17 mouse cellular contexts compared by ENCODE assay signal in genomic region chr7:123345041-123345544, GRCm38 (mm10).
"Had no signal": no experiment of that assay in that cellular context is flagged by ENCODE, and none has a peak within 500 bp of the region (broad histone marks: within the 10 kb centered on the region; RNA-seq: fewer than 3 reads in every experiment).

No protein-coding gene starts in this region.

- DNase-seq: liver, postnatal 0 days; lung, adult 2 months; lung, postnatal 14 days; lung, postnatal 36 days; right cerebral cortex, postnatal 14 days; right cerebral cortex, postnatal 4 days; thymus, adult 2 months; thymus, postnatal 25 days; thymus, postnatal 4 days had no signal

- H3K27ac ChIP-seq: lung, embryonic 15.5 days; macrophage; midbrain, embryonic 13.5 days; midbrain, embryonic 15.5 days; neural tube, embryonic 12.5 days; stomach, embryonic 15.5 days had no signal

- H3K36me3 ChIP-seq: lung, embryonic 15.5 days; midbrain, embryonic 13.5 days; midbrain, embryonic 15.5 days; neural tube, embryonic 12.5 days; stomach, embryonic 15.5 days had no signal

- H3K4me3 ChIP-seq: lung, embryonic 15.5 days; midbrain, embryonic 13.5 days; midbrain, embryonic 15.5 days; neural tube, embryonic 12.5 days; stomach, embryonic 15.5 days had no signal

- ATAC-seq: liver, postnatal 0 days; midbrain, embryonic 13.5 days; midbrain, embryonic 15.5 days had no signal

- H3K9me3 ChIP-seq: lung, embryonic 15.5 days; megakaryocyte, embryonic 14.5 days; midbrain, embryonic 13.5 days; midbrain, embryonic 15.5 days; neural tube, embryonic 12.5 days; stomach, embryonic 15.5 days had no signal

- H3K27me3 ChIP-seq: lung, embryonic 15.5 days; megakaryocyte, embryonic 14.5 days; midbrain, embryonic 13.5 days; midbrain, embryonic 15.5 days; neural tube, embryonic 12.5 days; stomach, embryonic 15.5 days had no signal

- H3K4me2 ChIP-seq: lung, embryonic 15.5 days; midbrain, embryonic 11.5 days; midbrain, embryonic 13.5 days; midbrain, embryonic 15.5 days; neural tube, embryonic 12.5 days; stomach, embryonic 15.5 days had no signal

- H3K9ac ChIP-seq: liver, postnatal 0 days; lung, embryonic 15.5 days; midbrain, embryonic 13.5 days; midbrain, embryonic 15.5 days; neural tube, embryonic 12.5 days; stomach, embryonic 15.5 days had no signal
